Mouse (Mus musculus): Measurements from ENCODE around the gene Klrc3. TPM values are rescaled to one million over a fixed set of nuclear protein-coding genes. Genes with fewer than 3 reads are reported as not detected.

Gene Klrc3
- polyA plus RNA-seq, 1 experiment from 2014 or later = not detected

Small RNA genes within 50 kb of the gene (microRNA-seq; reads per million reads assigned to microRNA genes)
- gene Mir680-1 = not detected

Other genes starting within 250 kb of the Klrc3 start
- gene Clec1b, start 246.0 kb downstream of the Klrc3 start, polyA plus RNA-seq (2016; fragmentation: Nextera tagmentation; extraction: Ambion mirVana) = 7.1 and 9.0 TPM in 2 replicates
- gene Clec9a, start 234.5 kb downstream of the Klrc3 start, polyA plus RNA-seq (2016; fragmentation: Nextera tagmentation; extraction: Ambion mirVana) = 0.17 and 0.22 TPM in 2 replicates
- 0.86 and 1.3 TPM in 2 replicates for gene Clec1a, start 191.3 kb downstream of the Klrc3 start, polyA plus RNA-seq (2016; fragmentation: Nextera tagmentation; extraction: Ambion mirVana)
- gene Olr1, start 136.2 kb downstream of the Klrc3 start, polyA plus RNA-seq (2016; fragmentation: Nextera tagmentation; extraction: Ambion mirVana) = 0.06 and 0.07 TPM in 2 replicates
- gene Tmem52b, start 130.8 kb downstream of the Klrc3 start, polyA plus RNA-seq (2016; fragmentation: Nextera tagmentation; extraction: Ambion mirVana) = not detected in 2 replicates
- gene Gabarapl1, start 110.2 kb downstream of the Klrc3 start, polyA plus RNA-seq (2016; fragmentation: Nextera tagmentation; extraction: Ambion mirVana) = 94.3 and 96.6 TPM in 2 replicates
- gene Klre1, start 65.4 kb downstream of the Klrc3 start, polyA plus RNA-seq (2016; fragmentation: Nextera tagmentation; extraction: Ambion mirVana) = not detected in 2 replicates
- gene Klrd1, start 51.6 kb downstream of the Klrc3 start, polyA plus RNA-seq (2016; fragmentation: Nextera tagmentation; extraction: Ambion mirVana) = 0.47 TPM in 1 of 2 replicates, not detected in the other
- gene Klrk1, start 19.5 kb downstream of the Klrc3 start, polyA plus RNA-seq (2016; fragmentation: Nextera tagmentation; extraction: Ambion mirVana) = 0.32 and 0.34 TPM in 2 replicates
- not detected in 2 replicates for gene Klrc2, start 17.4 kb upstream of the Klrc3 start, polyA plus RNA-seq (2016; fragmentation: Nextera tagmentation; extraction: Ambion mirVana)
- gene Klrc1, start 35.6 kb upstream of the Klrc3 start, polyA plus RNA-seq (2016; fragmentation: Nextera tagmentation; extraction: Ambion mirVana) = not detected in 2 replicates
- not detected in 2 replicates for gene Klri1, start 73.8 kb upstream of the Klrc3 start, polyA plus RNA-seq (2016; fragmentation: Nextera tagmentation; extraction: Ambion mirVana)
- gene Klri2, start 97.1 kb upstream of the Klrc3 start, polyA plus RNA-seq (2016; fragmentation: Nextera tagmentation; extraction: Ambion mirVana) = not detected in 2 replicates
- gene Gm156, start 140.9 kb upstream of the Klrc3 start, polyA plus RNA-seq (2016; fragmentation: Nextera tagmentation; extraction: Ambion mirVana) = not detected in 2 replicates
- gene Gm17631, start 219.3 kb upstream of the Klrc3 start, polyA plus RNA-seq (2016; fragmentation: Nextera tagmentation; extraction: Ambion mirVana) = not detected in 2 replicates
- gene Klra17, start 233.3 kb upstream of the Klrc3 start, polyA plus RNA-seq (2016; fragmentation: Nextera tagmentation; extraction: Ambion mirVana) = not detected in 2 replicates

Measured in midbrain, embryonic 12.5 days (tissue).